Mouse (Mus musculus) MEL (cell line): ENCODE results near the gene Map3k1.

Experiments used
- CHD1 ChIP-seq: IDR thresholded peaks from 2 replicates; pipeline ENCODE4 v1.6.1; 2012; ENCODE audit warnings: low read depth, mild to moderate bottlenecking, inconsistent platforms, low read length, improper control_type of control experiment
- CTCF ChIP-seq, 3 experiments: IDR thresholded peaks in 2 of 3; conservative IDR thresholded peaks in 1 of 3; 2 replicates each; pipeline ENCODE4 v1.5.1; 2011 to 2012; ENCODE audit warnings: low read length in 3 of 3, low read depth in 2 of 3, mild to moderate bottlenecking in 2 of 3, improper control_type of control experiment in 1 of 3, inconsistent platforms in 1 of 3, mixed read lengths in 1 of 3, moderate library complexity in 1 of 3; ENCODE audit not compliant: control insufficient read depth in 1 of 3, insufficient read depth in 1 of 3, poor library complexity in 1 of 3, severe bottlenecking in 1 of 3
- E2F4 ChIP-seq: IDR thresholded peaks from 2 replicates; pipeline ENCODE4 v1.6.1; 2011; ENCODE audit warnings: low read depth, low read length, improper control_type of control experiment, borderline replicate concordance
- EP300 ChIP-seq, 2 experiments: IDR thresholded peaks; 2 replicates each; pipeline ENCODE4 v1.6.1; 2011; ENCODE audit warnings: improper control_type of control experiment in 2 of 2, low read length in 2 of 2, low read depth in 1 of 2, mild to moderate bottlenecking in 1 of 2
- JUND ChIP-seq: IDR thresholded peaks from 2 replicates; pipeline ENCODE4 v1.6.1; 2011; ENCODE audit warnings: low read depth, mild to moderate bottlenecking, improper control_type of control experiment, low read length
- POLR2A ChIP-seq, 2 experiments: IDR thresholded peaks; 2 replicates each; pipeline ENCODE4 v1.6.1; 2011 to 2012; ENCODE audit warnings: low read length in 2 of 2, mild to moderate bottlenecking in 2 of 2, control low read depth in 1 of 2, improper control_type of control experiment in 1 of 2, low read depth in 1 of 2, moderate library complexity in 1 of 2; ENCODE audit not compliant: control insufficient read depth in 1 of 2, insufficient read depth in 1 of 2, poor library complexity in 1 of 2
- TAL1 ChIP-seq: IDR thresholded peaks from 2 replicates; pipeline ENCODE4 v1.6.1; 2012; ENCODE audit warnings: mild to moderate bottlenecking, inconsistent platforms, low read length, moderate library complexity, mixed read lengths
- USF1 ChIP-seq: IDR thresholded peaks from 2 replicates; pipeline ENCODE4 v1.6.1; 2014; ENCODE audit warnings: low read depth, mild to moderate bottlenecking, inconsistent platforms, low read length, improper control_type of control experiment, moderate library complexity
- ZMIZ1 ChIP-seq: IDR thresholded peaks from 2 replicates; pipeline ENCODE4 v1.6.1; 2012; ENCODE audit warnings: low read depth, mild to moderate bottlenecking, inconsistent platforms, low read length, improper control_type of control experiment, moderate library complexity
- ZNF384 ChIP-seq: IDR thresholded peaks from 2 replicates; pipeline ENCODE4 v1.6.1; 2012; ENCODE audit warnings: low read depth, mild to moderate bottlenecking, inconsistent platforms, low read length, improper control_type of control experiment

DNA sequence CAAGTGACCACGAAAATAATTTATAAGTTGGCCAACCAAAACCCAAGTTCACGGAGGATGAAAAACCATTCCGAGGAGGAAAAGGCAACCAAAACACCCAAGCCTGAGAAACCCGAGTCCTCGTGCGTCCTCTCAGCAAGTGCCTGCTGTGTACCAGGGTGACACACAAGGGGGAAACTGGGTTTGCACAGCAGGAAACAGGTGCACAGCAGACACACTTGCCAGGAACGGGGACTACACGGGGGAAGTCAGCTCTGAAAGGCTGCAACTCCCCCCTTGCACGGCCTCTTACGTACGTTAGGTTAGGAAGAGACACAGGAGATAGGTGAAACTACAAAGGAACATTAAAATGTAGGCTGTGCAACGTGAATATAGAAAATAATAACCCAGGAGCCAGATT lies 46.3 kb downstream of the Map3k1 start:
- TF ChIP-seq ZNF384 (no peak), EP300 (IDR thresholded peaks at IDR 0.05; ENCODE audit: low read depth in 1 of 2, low read length in 2 of 2) (no peak), CHD1 (no peak), JUND (no peak), E2F4 (no peak), POLR2A (IDR thresholded peaks at IDR 0.05; ENCODE audit: control insufficient read depth in 1 of 2, insufficient read depth in 1 of 2, low read depth in 1 of 2, low read length in 2 of 2, poor library complexity in 1 of 2) (no peak), USF1 (no peak), CTCF (IDR thresholded peaks at IDR 0.05 in 2 of 3, conservative IDR thresholded peaks at IDR 0.05 in 1 of 3; ENCODE audit: control insufficient read depth in 1 of 3, insufficient read depth in 1 of 3, low read depth in 2 of 3, low read length in 3 of 3, poor library complexity in 1 of 3, severe bottlenecking in 1 of 3) (no peak), ZMIZ1 (no peak), TAL1 (no peak)
